ENCODE assay signal across 11 mouse cellular contexts in the genomic region with DNA sequence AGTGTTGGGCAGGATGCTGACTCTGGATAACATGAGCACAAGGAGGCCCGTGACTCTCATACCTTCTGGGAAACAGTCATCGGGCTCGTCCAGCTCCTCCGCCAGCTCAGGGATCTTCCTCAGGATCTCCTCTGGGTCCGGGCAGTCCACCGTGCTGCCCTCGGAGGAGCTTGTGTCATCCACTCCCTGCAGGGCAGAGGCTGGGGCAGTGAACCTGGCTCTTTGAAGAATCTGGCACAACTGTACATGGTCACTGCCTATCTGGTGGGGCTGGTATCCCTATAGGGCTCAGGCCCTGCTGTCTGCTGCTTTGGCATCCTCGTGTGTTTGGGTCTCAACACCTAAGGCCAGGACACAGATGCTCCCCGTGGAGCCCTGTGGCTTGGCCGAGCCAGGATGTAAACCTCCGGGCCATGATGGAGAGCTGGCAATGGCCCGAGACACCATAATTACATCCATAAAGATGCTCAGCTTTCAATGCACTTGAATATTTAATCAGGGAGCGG. TPM values are rescaled to one million over a fixed set of nuclear protein-coding genes. Genes with fewer than 3 reads are reported as not detected.
DNase-seq lines count a peak whose midpoint lies in the region; ATAC-seq and TF ChIP-seq lines count a peak whose summit lies in the region.
"Had no signal": no experiment of that assay in that cellular context is flagged by ENCODE, and none has a peak within 500 bp of the region (broad histone marks: within the 10 kb centered on the region; RNA-seq: fewer than 3 reads in every experiment).

No protein-coding gene starts in this region.

- no peak for TF ChIP-seq POLR2A in heart, adult 2 months (IDR thresholded peaks at IDR 0.05; ENCODE audit: insufficient read depth, low read depth, low read length)

- DNase-seq in forebrain, embryonic 10.5 days (ENCODE audit: extremely low spot score, low spot score) = no peak
- no peak for DNase-seq in heart, postnatal 0 days (ENCODE audit: low spot score)
- no peak for DNase-seq in heart, adult 2 months
- no peak for DNase-seq in embryonic facial prominence, embryonic 10.5 days (ENCODE audit: low spot score)
- no peak for DNase-seq in limb, embryonic 10.5 days (ENCODE audit: low spot score)
- no peak for DNase-seq in adrenal gland, postnatal 36 days
- DNase-seq in left cerebral cortex, postnatal 25 days (ENCODE audit: low spot score in 2 of 2) = no peak

- no peak overlapping the region for H3K4me2 ChIP-seq in forebrain, embryonic 15.5 days (replicated peaks)
- no peak overlapping the region for H3K4me2 ChIP-seq in heart, postnatal 0 days (ENCODE audit: low read depth, low read length)
- H3K4me2 ChIP-seq: liver, embryonic 11.5 days had no signal

- no peaks in the 10 kb centered on the region for H3K36me3 ChIP-seq in forebrain, embryonic 10.5 days (replicated peaks)
- H3K36me3 ChIP-seq in forebrain, embryonic 15.5 days = no peaks in the 10 kb centered on the region
- no peaks in the 10 kb centered on the region for H3K36me3 ChIP-seq in heart, postnatal 0 days (replicated peaks; ENCODE audit: control insufficient read depth, insufficient read depth, low read length)
- H3K36me3 ChIP-seq in heart, adult 2 months (ENCODE audit: control insufficient read depth, insufficient read depth, low read length) = no peaks in the 10 kb centered on the region
- no peaks in the 10 kb centered on the region for H3K36me3 ChIP-seq in embryonic facial prominence, embryonic 10.5 days (replicated peaks)
- no peaks in the 10 kb centered on the region for H3K36me3 ChIP-seq in limb, embryonic 10.5 days

- H3K4me1 ChIP-seq in forebrain, embryonic 10.5 days = peaks cover 24% of the 10 kb centered on the region
- H3K4me1 ChIP-seq in forebrain, embryonic 15.5 days = peaks cover 15% of the 10 kb centered on the region
- H3K4me1 ChIP-seq in heart, postnatal 0 days (ENCODE audit: control insufficient read depth, insufficient read depth) = peaks cover 41% of the 10 kb centered on the region
- peaks cover 6% of the 10 kb centered on the region for H3K4me1 ChIP-seq in heart, adult 2 months (ENCODE audit: control insufficient read depth, insufficient read depth, low read length)
- H3K4me1 ChIP-seq in embryonic facial prominence, embryonic 10.5 days = peaks cover 37% of the 10 kb centered on the region
- H3K4me1 ChIP-seq in limb, embryonic 10.5 days = peaks cover 27% of the 10 kb centered on the region

- 86% methylated on average over 13 of the region's 13 CpGs for WGBS in forebrain, embryonic 10.5 days
- 62% methylated on average over 13 of the region's 13 CpGs for WGBS in forebrain, embryonic 15.5 days
- WGBS in heart, postnatal 0 days = 56% methylated on average over 13 of the region's 13 CpGs
- 64% methylated on average over 13 of the region's 13 CpGs for whole genome bisulfite sequencing in heart, adult 2 months
- WGBS in embryonic facial prominence, embryonic 10.5 days = 67% methylated on average over 13 of the region's 13 CpGs
- 60% methylated on average over 13 of the region's 13 CpGs for WGBS in limb, embryonic 10.5 days

- H3K27ac ChIP-seq in forebrain, embryonic 10.5 days = peak overlapping the region; percentile 42
- no peak overlapping the region for H3K27ac ChIP-seq in forebrain, embryonic 15.5 days (replicated peaks)
- peak overlapping the region; percentile 82 for H3K27ac ChIP-seq in heart, postnatal 0 days (ENCODE audit: low read depth)
- H3K27ac ChIP-seq in heart, adult 2 months = no peak overlapping the region
- H3K27ac ChIP-seq in embryonic facial prominence, embryonic 10.5 days (replicated peaks) = peak overlapping the region; percentile 58; the same call in 1 of the 2 replicates
- no peak overlapping the region; the same call in 1 of the 2 replicates for H3K27ac ChIP-seq in limb, embryonic 10.5 days
- H3K27ac ChIP-seq: left cerebral cortex, adult 2 months had no signal

- TF ChIP-seq EP300 in heart, postnatal 0 days (IDR thresholded peaks at IDR 0.05; ENCODE audit: low read depth) = no peak
- no peak for TF ChIP-seq EP300 in heart, adult 2 months (IDR thresholded peaks at IDR 0.05; ENCODE audit: insufficient read depth, low read depth, low read length)

- H3K9ac ChIP-seq in forebrain, embryonic 15.5 days (replicated peaks) = no peak overlapping the region
- H3K9ac ChIP-seq in heart, postnatal 0 days (replicated peaks; ENCODE audit: low read depth, low read length) = no peak overlapping the region
- no peak overlapping the region for H3K9ac ChIP-seq in heart, adult 2 months (ENCODE audit: low read depth, low read length)

- intact Hi-C loops in heart, adult 2 months (cut with DNase I) = no loop called here
- intact Hi-C loops in left cerebral cortex, postnatal 25 days (cut with DNase I) = no loop called here

- H3K27me3 ChIP-seq in forebrain, embryonic 10.5 days (ENCODE audit: poor library complexity, severe bottlenecking) = peaks cover 4% of the 10 kb centered on the region
- H3K27me3 ChIP-seq in forebrain, embryonic 15.5 days = no peaks in the 10 kb centered on the region
- no peaks in the 10 kb centered on the region for H3K27me3 ChIP-seq in heart, postnatal 0 days (ENCODE audit: control insufficient read depth, insufficient read depth, low read length)
- H3K27me3 ChIP-seq in heart, adult 2 months (ENCODE audit: control insufficient read depth, insufficient read depth, low read length) = no peaks in the 10 kb centered on the region
- H3K27me3 ChIP-seq in embryonic facial prominence, embryonic 10.5 days (replicated peaks; ENCODE audit: low read depth, poor library complexity, severe bottlenecking) = peaks cover 34% of the 10 kb centered on the region
- H3K27me3 ChIP-seq in limb, embryonic 10.5 days (ENCODE audit: low read depth, poor library complexity, severe bottlenecking) = peaks cover 11% of the 10 kb centered on the region

- no peaks in the 10 kb centered on the region for H3K79me2 ChIP-seq in heart, adult 2 months (replicated peaks; ENCODE audit: control insufficient read depth, insufficient read depth, low read length)

- no peaks in the 10 kb centered on the region for H3K9me3 ChIP-seq in forebrain, embryonic 10.5 days
- no peaks in the 10 kb centered on the region for H3K9me3 ChIP-seq in forebrain, embryonic 15.5 days
- no peaks in the 10 kb centered on the region for H3K9me3 ChIP-seq in heart, postnatal 0 days (replicated peaks; ENCODE audit: control insufficient read depth, low read length)
- no peaks in the 10 kb centered on the region for H3K9me3 ChIP-seq in embryonic facial prominence, embryonic 10.5 days
- no peaks in the 10 kb centered on the region for H3K9me3 ChIP-seq in limb, embryonic 10.5 days (replicated peaks)

- ATAC-seq in forebrain, embryonic 15.5 days (replicated peaks) = no peak; the same call in 1 of the 2 replicates
- no peak for ATAC-seq in heart, postnatal 0 days (ENCODE audit: insufficient read depth, low read depth)

- TF ChIP-seq CTCF in heart, postnatal 0 days (IDR thresholded peaks at IDR 0.05; ENCODE audit: low read depth) = no peak
- no peak for TF ChIP-seq CTCF in heart, adult 2 months (IDR thresholded peaks at IDR 0.05)

- no peak overlapping the region for H3K4me3 ChIP-seq in forebrain, embryonic 10.5 days
- H3K4me3 ChIP-seq in forebrain, embryonic 15.5 days = no peak overlapping the region
- H3K4me3 ChIP-seq in heart, postnatal 0 days (ENCODE audit: low read depth, low read length) = no peak overlapping the region
- no peak overlapping the region for H3K4me3 ChIP-seq in heart, adult 2 months
- H3K4me3 ChIP-seq in embryonic facial prominence, embryonic 10.5 days = no peak overlapping the region
- H3K4me3 ChIP-seq in limb, embryonic 10.5 days = 0 out of 2 replicates have a peak overlapping the region, but pooled peaks have one; percentile 1
- H3K4me3 ChIP-seq: left cerebral cortex, adult 2 months had no signal

RNA-seq across cellular contexts. Expression of gene Scn5a, which starts 52.6 kb away (rescaled TPM):
- 2.9 and 3.6 TPM in 2 replicates for polyA plus RNA-seq in forebrain, embryonic 10.5 days (2016; fragmentation: Nextera tagmentation; extraction: Ambion mirVana)
- polyA plus RNA-seq in forebrain, embryonic 15.5 days (2015; fragmentation: Nextera tagmentation; extraction: Ambion mirVana) = 0.79 TPM in 2 replicates
- 82.7 and 96.1 TPM in 2 replicates for total RNA-seq in heart, postnatal 0 days (2014; rRNA removed; ENCODE audit: low replicate concordance)
- polyA plus RNA-seq in heart, postnatal 0 days (2015; fragmentation: Nextera tagmentation; extraction: Ambion mirVana) = 11.5 and 16.8 TPM in 2 replicates
- 100 to 1,000 TPM; 161 to 173 TPM for total RNA-seq in heart, adult 2 months (2021)
- polyA plus RNA-seq in heart, adult 2 months (2012; rRNA removed) = 101 and 117 TPM in 2 replicates
- 1.2 and 1.5 TPM in 2 replicates for polyA plus RNA-seq in embryonic facial prominence, embryonic 10.5 days (2016; fragmentation: Nextera tagmentation; extraction: Ambion mirVana)
- 0.10 and 0.13 TPM in 2 replicates for polyA plus RNA-seq in limb, embryonic 10.5 days (2016; fragmentation: Nextera tagmentation; extraction: Ambion mirVana)
- total RNA-seq in adrenal gland, postnatal 36 days (2021) = under 1 TPM; 0.10 TPM
- 1 to 10 TPM; 2.9 to 5.1 TPM for total RNA-seq in left cerebral cortex, postnatal 25 days (2021)
- total RNA-seq: hematopoietic stem cell, adult 5-6 weeks had no signal

Comparison
In these comparisons a context has a peak if more than half of its experiments do, and no peak if none do; other contexts are left out.
1. H3K27ac ChIP-seq: peak in forebrain, embryonic 10.5 days (single experiment), heart, postnatal 0 days (single experiment) and embryonic facial prominence, embryonic 10.5 days (single experiment); none in forebrain, embryonic 15.5 days (single experiment), heart, adult 2 months (single experiment) and limb, embryonic 10.5 days (single experiment).